Mouse (Mus musculus) fibroblast of lung, adult 2 months (primary cell): ENCODE results near the gene Llgl2.
A peak's percentile ranks its signal among the peaks of the same experiment; 100 is the strongest.

Experiments used
- DNase-seq: peaks from one replicate; pipeline ENCODE4 v3.0.0-alpha.2; 2011; ENCODE audit warnings: low read depth

Gene Llgl2

GRCm38 (mm10) chr11:115823774-115824740 lies at the start of gene Llgl2:
TSS of gene Llgl2 (plus strand) at chr11:115824049.
- peak; percentile 36 for DNase-seq

- DNase-seq: no peak
Measured at GRCm38 (mm10) chr11:115774653-115775052, 49.2 kb upstream of the Llgl2 start.

DNA sequence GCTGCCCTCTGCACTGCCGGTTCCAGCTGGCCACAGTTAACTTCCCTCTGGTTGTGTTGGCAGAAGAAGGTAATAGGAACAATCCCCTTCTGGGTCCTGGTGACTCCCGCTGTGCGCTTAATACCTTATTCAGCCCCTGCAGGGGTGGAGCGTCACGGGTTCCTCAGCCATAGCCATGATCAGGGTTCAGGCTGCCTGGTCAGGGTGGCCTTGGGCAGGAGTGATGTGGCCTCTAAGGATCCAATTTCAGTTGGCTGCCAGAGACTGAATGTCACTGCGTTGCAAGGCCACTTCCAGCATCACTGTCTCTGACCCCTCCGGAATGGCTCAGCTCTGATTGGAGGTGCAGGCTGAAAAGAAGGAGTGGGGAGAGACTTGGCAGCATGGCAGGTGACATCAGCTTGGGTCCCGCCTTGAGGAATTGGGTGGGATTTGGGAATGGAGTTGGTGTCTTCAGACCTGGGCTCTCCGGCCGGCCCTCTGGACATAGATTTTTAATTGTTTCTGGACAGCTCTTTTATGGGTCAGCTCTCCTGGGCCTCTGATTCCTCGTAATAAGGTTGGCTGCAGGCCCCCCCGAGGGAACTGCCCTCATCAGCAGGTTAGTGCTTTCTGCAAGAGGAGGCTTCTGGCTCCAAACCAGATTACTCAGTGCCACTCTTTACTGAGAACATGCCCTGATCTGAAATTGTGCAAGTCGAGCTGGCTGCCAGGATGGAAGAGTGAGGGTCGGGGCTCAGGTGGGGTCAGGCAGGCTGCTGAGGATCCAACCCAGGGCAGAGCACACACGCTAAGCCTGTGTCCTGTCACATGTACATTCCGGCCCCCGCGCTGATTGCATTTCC lies 47.8 kb upstream of the Llgl2 start:
- peak; percentile 44 for DNase-seq

DNA sequence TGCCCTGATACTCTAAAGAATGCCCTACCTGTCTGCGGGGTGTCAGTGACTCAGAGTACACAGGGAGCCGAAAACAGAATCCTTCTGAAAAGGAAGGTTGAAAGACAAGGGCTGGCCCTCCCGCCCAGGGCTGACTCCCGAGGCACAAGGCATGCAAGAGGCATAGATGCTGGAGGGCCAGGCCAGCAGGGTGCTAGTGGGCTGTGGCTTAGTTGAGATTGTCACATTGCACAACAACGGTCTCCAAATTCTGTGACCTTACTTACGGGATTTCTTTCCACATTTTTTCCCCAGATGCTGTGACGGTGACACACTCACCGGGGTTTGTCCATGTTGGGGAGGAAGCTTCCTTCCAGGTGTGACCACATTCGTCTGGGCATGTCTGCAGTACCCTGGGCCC lies 46.9 kb upstream of the Llgl2 start:
- DNase-seq: no peak

GRCm38 (mm10) chr11:115777487-115778335 lies 46.1 kb upstream of the Llgl2 start:
- peak; percentile 15 for DNase-seq

DNA sequence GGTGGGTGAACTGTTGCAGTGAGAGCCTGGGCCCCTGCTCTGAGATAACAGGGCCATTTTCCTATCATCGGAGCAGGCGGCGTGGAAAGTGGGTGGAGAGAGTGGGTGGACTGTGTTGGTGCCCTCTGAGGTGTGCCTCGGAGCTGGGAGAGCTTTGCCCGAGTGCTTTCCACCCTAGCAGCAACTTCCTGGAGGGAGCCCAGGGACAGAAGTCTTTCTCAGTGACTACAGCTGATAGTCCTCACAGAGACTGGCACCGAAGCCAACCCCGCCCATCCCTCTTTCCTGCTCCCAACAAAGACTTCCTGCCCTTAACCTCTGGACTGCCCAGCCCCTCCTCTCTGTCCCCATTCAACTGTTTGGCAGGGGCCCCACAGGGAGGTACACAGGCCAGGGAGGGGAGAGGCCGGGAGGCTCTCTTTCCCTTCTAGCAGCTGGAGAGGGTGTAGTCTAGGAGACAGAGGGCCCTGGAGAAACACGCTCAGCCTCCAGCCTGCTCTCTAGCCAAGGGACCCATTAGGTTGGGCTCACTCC lies 44.7 kb upstream of the Llgl2 start:
- peak; percentile 24 for DNase-seq

DNA sequence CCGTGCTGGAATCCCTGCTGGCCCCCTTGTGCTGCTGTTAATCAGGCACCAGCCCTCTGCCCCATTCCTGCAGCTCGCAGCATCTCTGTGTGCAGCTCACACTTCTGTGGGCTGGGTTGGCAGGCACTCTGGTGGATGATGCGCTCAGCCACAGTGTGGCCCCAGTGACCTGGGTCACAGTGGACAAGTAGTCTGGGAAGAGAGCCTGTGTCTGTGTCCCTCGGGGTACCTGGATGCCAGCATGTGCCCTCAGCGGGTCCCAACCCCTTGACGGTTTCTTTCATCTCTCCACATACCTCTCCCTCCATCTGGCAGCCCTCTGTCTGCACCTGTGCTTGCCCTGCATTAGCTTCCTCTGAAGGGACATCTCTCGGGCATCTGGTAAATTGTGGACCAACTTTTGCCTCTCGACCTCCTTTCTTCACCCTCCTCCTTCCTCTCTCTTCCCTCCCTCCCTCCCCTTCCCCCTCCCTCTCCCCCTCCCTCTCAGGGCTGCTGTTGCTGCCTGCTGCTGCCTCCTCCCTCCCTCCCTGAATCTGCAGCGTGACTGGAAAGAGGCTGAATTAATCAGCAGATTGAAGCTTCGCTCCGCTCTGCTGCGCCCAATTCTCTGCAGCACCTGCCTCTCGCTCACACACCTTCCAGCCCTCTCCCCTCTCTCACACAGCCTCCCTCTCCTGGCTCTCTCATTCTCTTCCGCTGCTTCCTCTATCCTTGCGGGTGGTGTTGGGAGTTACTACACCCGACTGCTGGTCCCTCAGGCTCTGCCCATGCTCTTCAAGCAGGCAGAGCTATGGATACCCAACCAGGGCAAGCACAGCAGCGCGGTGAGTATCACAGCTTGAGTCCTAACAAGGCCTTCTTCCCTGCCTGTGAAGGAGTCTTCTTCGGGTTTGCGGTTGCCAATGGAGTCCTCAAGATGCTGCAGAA lies 43.4 kb upstream of the Llgl2 start:
- DNase-seq: no peak

- no peak for DNase-seq
Measured at GRCm38 (mm10) chr11:115786473-115786872, 37.4 kb upstream of the Llgl2 start.

- no peak for DNase-seq
Measured at GRCm38 (mm10) chr11:115789787-115790186, 34.1 kb upstream of the Llgl2 start.

- DNase-seq: no peak
Measured at GRCm38 (mm10) chr11:115791919-115792318, 31.9 kb upstream of the Llgl2 start.

DNA sequence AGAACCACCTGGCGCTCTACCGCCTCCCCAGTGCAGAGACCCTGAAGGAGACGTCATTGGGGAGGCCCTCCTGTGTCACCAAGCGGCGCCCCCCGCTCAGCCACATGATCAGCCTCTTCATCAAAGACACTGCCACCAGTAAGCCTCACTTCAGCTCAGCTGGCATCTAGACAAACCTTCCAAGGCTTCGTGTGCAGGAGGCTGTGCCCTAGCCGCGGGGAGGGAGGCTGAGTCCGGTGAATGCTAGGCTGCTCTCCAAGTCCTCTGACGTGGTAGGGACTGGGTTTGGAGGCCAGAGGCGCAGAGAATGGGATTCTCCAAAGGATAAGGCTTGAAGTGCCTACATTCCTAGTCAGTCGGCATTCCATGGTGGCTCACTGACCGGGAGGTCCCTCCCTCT lies 31.5 kb upstream of the Llgl2 start:
- DNase-seq: no peak

GRCm38 (mm10) chr11:115796898-115797297 lies 27.0 kb upstream of the Llgl2 start:
- DNase-seq: no peak

- DNase-seq: no peak
Measured at GRCm38 (mm10) chr11:115797665-115798064, 26.2 kb upstream of the Llgl2 start.

- no peak for DNase-seq
Measured at GRCm38 (mm10) chr11:115800981-115801380, 22.9 kb upstream of the Llgl2 start.

- no peak for DNase-seq
Measured at GRCm38 (mm10) chr11:115803072-115803709, 20.7 kb upstream of the Llgl2 start.

- no peak for DNase-seq
Measured at GRCm38 (mm10) chr11:115805005-115805404, 18.8 kb upstream of the Llgl2 start.

GRCm38 (mm10) chr11:115806154-115806553 lies 17.7 kb upstream of the Llgl2 start:
- DNase-seq: no peak

GRCm38 (mm10) chr11:115807306-115807705 lies 16.5 kb upstream of the Llgl2 start:
- no peak for DNase-seq

DNA sequence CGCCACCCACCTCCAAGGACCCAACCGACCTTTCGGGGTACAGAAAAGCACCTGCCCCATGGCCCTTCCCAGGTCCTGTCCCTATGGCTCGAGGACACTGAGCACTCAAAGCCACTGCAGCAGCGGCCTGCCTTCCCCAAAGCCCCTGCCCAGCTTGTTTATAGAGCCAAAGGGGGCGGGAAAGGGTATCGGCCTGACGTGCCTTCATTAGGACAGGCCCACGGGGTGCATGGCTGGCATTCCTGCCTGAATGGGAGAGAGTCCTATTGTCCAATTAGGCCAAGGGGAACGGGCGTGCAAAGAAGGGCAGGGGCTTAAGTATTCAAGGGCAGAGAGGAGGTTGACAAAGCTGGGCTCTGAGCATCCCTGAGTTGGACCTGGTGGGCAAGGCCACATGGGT lies 15.9 kb upstream of the Llgl2 start:
- no peak for DNase-seq
